Mouse (Mus musculus): ENCODE measurements at regions not wholly inside any gene's neighbourhood (a gene's known extent, or its start where the extent isn't known, plus 50 kb on each side); places are given as distances from the start of the nearest gene placed in this dataset.

- Histone ChIP-seq H3K4me2 (replicated peaks) (no peak overlapping the region), H3K4me3 (replicated peaks) (no peak overlapping the region), H3K9me3 (no peaks in the 10 kb centered on the region), H3K9ac (replicated peaks) (no peak overlapping the region), H3K27me3 (no peaks in the 10 kb centered on the region), H3K4me1 (replicated peaks) (no peaks in the 10 kb centered on the region), H3K27ac (no peak overlapping the region), H3K36me3 (no peaks in the 10 kb centered on the region)
- ATAC-seq = no peak
- WGBS = 85% methylated on average over 2 of the region's 2 CpGs
Measured at GRCm38 (mm10) chr13:82496606-82497005, 713.7 kb downstream of the Cetn3 start.

GRCm38 (mm10) chr13:82508176-82508575 is 725.3 kb downstream of the Cetn3 start:
- no peak overlapping the region for H3K4me3 ChIP-seq (replicated peaks)
- H3K27ac ChIP-seq = no peak overlapping the region
- H3K27me3 ChIP-seq = no peaks in the 10 kb centered on the region
- WGBS = 48% methylated on average over 2 of the region's 2 CpGs
- H3K4me2 ChIP-seq (replicated peaks) = no peak overlapping the region
- H3K9me3 ChIP-seq = no peaks in the 10 kb centered on the region
- H3K36me3 ChIP-seq = no peaks in the 10 kb centered on the region
- no peak overlapping the region for H3K9ac ChIP-seq (replicated peaks)
- 0 out of 2 replicates have a peak, but pooled peaks have one; percentile 27 for ATAC-seq
- peaks cover 4% of the 10 kb centered on the region for H3K4me1 ChIP-seq (replicated peaks)

- no peak overlapping the region for H3K27ac ChIP-seq
- H3K9ac ChIP-seq (replicated peaks) = no peak overlapping the region
- H3K4me1 ChIP-seq (replicated peaks) = peaks cover 4% of the 10 kb centered on the region
- H3K27me3 ChIP-seq = no peaks in the 10 kb centered on the region
- H3K9me3 ChIP-seq = no peaks in the 10 kb centered on the region
- ATAC-seq = peak; percentile 60; the same call in 1 of the 2 replicates
- no peak overlapping the region for H3K4me2 ChIP-seq (replicated peaks)
- no peaks in the 10 kb centered on the region for H3K36me3 ChIP-seq
- 65% methylated on average over 3 of the region's 3 CpGs for WGBS
- H3K4me3 ChIP-seq (replicated peaks) = no peak overlapping the region
Measured at GRCm38 (mm10) chr13:82509512-82509911, 726.6 kb downstream of the Cetn3 start.

Data from midbrain, embryonic 13.5 days (tissue).